ENCODE assay signal across 9 mouse cellular contexts in the genomic region with DNA sequence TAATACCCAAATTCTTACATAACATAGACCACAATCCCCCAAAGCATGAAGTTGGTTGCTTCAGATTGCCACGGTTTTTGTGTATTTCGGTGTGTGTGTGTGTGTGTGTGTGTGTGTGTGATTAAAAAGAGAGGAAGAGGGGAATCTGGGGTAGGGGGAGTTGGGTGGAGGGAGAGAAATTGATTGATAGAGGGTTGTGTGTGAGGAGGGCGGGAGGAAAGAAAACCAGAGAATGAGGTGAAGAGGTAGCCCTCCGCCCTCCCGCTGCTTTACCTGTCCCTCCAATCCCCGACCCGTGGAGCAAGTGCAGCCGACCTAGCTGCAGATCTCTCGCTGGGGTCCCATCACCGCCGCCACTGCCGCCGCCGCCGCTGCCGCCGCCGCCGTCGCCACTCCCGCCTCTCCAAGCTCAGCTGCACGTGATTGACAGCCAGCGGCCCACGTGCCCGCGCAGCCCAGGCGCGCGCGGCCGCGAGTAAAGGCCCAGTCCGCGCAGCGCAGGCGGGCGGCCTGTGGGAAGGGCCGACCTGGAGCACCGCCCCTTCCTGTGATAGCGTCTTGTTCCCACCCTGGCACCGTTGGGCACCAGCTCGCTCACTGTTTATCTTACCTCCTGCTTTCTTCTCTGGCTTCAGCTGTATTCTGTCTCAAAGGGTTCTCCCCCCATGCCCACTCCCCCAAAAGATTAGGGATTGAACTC. TPM values are rescaled to one million over a fixed set of nuclear protein-coding genes. Genes with fewer than 3 reads are reported as not detected.
DNase-seq lines count a peak whose midpoint lies in the region; ATAC-seq lines count a peak whose summit lies in the region.
"Had no signal": no experiment of that assay in that cellular context is flagged by ENCODE, and none has a peak within 500 bp of the region (broad histone marks: within the 10 kb centered on the region; RNA-seq: fewer than 3 reads in every experiment).

No protein-coding gene starts in this region.

- peak overlapping the region; percentile 30 for H3K4me3 ChIP-seq in lung, embryonic 15.5 days
- H3K4me3 ChIP-seq in midbrain, embryonic 12.5 days: peak overlapping the region; percentile 47
- H3K4me3 ChIP-seq: myocyte had no signal

- no peak overlapping the region for H3K9ac ChIP-seq in lung, embryonic 15.5 days
- H3K9ac ChIP-seq in midbrain, embryonic 12.5 days (replicated peaks): peak overlapping the region; percentile 24; the same call in 1 of the 2 replicates

- H3K36me3 ChIP-seq in lung, embryonic 15.5 days: no peaks in the 10 kb centered on the region
- no peaks in the 10 kb centered on the region for H3K36me3 ChIP-seq in midbrain, embryonic 12.5 days

- no peaks in the 10 kb centered on the region for H3K27me3 ChIP-seq in lung, embryonic 15.5 days
- H3K27me3 ChIP-seq in midbrain, embryonic 12.5 days: no peaks in the 10 kb centered on the region

- H3K4me1 ChIP-seq in lung, embryonic 15.5 days: peaks cover 6% of the 10 kb centered on the region
- peaks cover 6% of the 10 kb centered on the region; the same call in 1 of the 2 replicates for H3K4me1 ChIP-seq in midbrain, embryonic 12.5 days

- peak overlapping the region; percentile 67 for H3K4me2 ChIP-seq in lung, embryonic 15.5 days
- H3K4me2 ChIP-seq in midbrain, embryonic 12.5 days (replicated peaks): peak overlapping the region; percentile 63

- no peak for DNase-seq in lung, postnatal 25 days (ENCODE audit: low spot score)
- peak; percentile 67 for DNase-seq in cerebellum, adult 9-10 months
- peak; percentile 56 to 66 for DNase-seq in layer of hippocampus, postnatal 25 days (ENCODE audit: extremely low spot score in 1 of 2, low spot score in 1 of 2)
- DNase-seq in testis, postnatal 10 days (ENCODE audit: low spot score): peak; percentile 41

- ATAC-seq in lung, embryonic 15.5 days (ENCODE audit: borderline replicate concordance, extremely low read depth, low FRiP score, low TSS enrichment): peak; percentile 88; the same call in 1 of the 2 replicates
- peak; percentile 83 for ATAC-seq in frontal cortex, adult (ENCODE audit: low TSS enrichment)
- ATAC-seq in midbrain, embryonic 12.5 days (ENCODE audit: low FRiP score, low read depth): peak; percentile 98
- ATAC-seq in megakaryocyte-erythroid progenitor cell, adult 5-6 weeks (replicated peaks; ENCODE audit: low FRiP score, low TSS enrichment, poor library complexity, severe bottlenecking): no peak

- no peak overlapping the region for H3K27ac ChIP-seq in lung, embryonic 15.5 days
- no peak overlapping the region for H3K27ac ChIP-seq in midbrain, embryonic 12.5 days (replicated peaks)

- no peaks in the 10 kb centered on the region for H3K9me3 ChIP-seq in lung, embryonic 15.5 days
- no peaks in the 10 kb centered on the region for H3K9me3 ChIP-seq in midbrain, embryonic 12.5 days

- WGBS in lung, embryonic 15.5 days: 2% methylated on average over 42 of the region's 42 CpGs
- WGBS in midbrain, embryonic 12.5 days: 2% methylated on average over 35 of the region's 42 CpGs

RNA-seq across cellular contexts. Expression of a gene that starts 0.6 kb away (rescaled TPM):
- 0.81 and 1.2 TPM in 2 replicates for polyA plus RNA-seq in lung, embryonic 15.5 days (2015; fragmentation: Nextera tagmentation; extraction: Ambion mirVana)
- total RNA-seq in layer of hippocampus, postnatal 25 days (2021): 100 to 1,000 TPM; 269 to 289 TPM
- 16.3 and 19.2 TPM in 2 replicates for polyA plus RNA-seq in midbrain, embryonic 12.5 days (2016; fragmentation: Nextera tagmentation; extraction: Ambion mirVana)
- total RNA-seq in megakaryocyte-erythroid progenitor cell, adult 5-6 weeks (2014; fragmentation: Nextera tagmentation): not detected in 2 replicates
- total RNA-seq in megakaryocyte-erythroid progenitor cell, adult 5-6 weeks (2017): not detected in 2 replicates

Comparison
In these comparisons a context has a peak if more than half of its experiments do, and no peak if none do; other contexts are left out.
1. RNA of a gene that starts 0.6 kb away (total RNA-seq): 269 to 289 TPM in layer of hippocampus, postnatal 25 days; not detected in megakaryocyte-erythroid progenitor cell, adult 5-6 weeks; every median in the first group is over 100 times any median in the second.